Mouse (Mus musculus): ENCODE measurements around the gene Fuz. TPM values are rescaled to one million over a fixed set of nuclear protein-coding genes. Genes with fewer than 3 reads are reported as not detected.

Fuz gene
- polyA plus RNA-seq, 1 experiment from 2014 or later, result 17.9 TPM

DNA sequence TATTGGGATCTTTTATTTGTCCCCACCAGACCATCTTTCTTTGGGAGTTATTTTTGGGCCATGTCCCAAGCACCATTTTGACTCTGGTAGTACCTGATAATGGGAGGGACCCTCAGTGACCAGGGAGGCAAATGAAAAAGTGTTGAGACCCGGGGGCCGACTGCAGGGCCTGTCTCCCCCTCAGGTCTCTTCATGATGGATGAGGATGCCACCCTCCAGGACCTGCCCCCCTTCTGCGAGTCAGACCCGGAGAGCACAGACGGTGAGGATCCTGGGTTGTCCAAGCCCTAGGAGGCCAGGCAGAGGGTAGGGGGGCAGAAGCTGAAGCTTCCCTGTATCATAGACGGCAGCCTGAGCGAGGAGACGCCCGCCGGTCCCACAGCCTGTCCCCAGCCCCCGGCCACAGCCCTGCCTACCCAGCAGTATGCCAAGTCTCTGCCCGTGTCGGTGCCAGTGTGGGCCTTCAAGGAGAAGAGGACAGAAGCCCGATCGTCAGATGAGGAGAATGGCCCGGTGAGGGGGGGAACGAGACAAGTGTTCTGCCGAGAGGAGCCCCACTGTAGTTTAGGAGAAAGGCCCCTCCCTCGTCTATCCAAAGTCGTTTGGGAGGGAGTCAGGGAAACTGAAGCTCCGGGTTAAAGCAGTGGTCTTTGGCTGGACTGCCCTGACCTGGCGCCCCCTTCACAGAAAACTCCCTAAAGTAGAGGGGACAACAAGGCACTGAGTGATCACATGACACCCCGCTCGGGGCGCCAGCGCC lies 42.1 kb upstream of the Fuz start:
- H3K27me3 ChIP-seq, result no peaks in the 10 kb centered on the region
- H3K4me2 ChIP-seq, result peak overlapping the region; percentile 77
- WGBS, result 30% methylated on average over 26 of the region's 26 CpGs
- H3K9ac ChIP-seq, result peak overlapping the region; percentile 81
- peaks cover 72% of the 10 kb centered on the region for H3K4me1 ChIP-seq (replicated peaks)
- ATAC-seq (ENCODE audit: low read depth), result no peak
- H3K27ac ChIP-seq (replicated peaks), result peak overlapping the region; percentile 93
- H3K4me3 ChIP-seq, result peak overlapping the region; percentile 43
- H3K9me3 ChIP-seq, result no peaks in the 10 kb centered on the region
- H3K36me3 ChIP-seq, result peaks cover 16% of the 10 kb centered on the region

DNA sequence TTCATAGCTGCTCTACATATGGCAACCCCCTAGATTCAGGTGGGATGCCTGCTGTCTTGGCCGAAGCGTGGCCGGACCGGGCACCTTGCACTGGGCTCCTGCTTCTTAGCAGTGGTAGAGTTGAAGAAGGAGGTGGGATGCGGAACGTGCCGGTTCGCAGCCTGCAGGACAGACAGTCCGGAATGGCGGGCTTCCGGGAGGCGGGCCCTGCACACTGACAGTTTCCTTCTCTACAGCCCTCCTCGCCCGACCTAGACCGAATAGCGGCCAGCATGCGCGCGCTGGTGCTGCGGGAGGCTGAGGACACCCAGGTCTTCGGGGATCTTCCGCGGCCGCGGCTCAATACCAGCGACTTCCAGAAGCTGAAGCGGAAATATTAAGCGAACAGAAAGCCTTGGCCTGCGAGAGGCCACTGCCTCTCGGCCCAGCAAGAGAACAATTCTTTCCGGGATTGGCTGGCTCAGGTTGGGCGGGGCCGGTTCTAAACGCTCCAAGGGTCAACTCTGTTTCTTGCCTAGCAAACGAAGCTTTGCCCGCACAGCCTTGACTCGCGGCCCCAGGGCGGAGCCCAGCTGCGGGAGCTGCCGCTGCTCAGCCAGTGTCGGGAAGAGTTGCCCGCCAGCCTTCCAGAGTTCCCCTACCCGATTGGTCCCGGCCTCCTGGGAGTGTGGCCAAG lies 41.4 kb upstream of the Fuz start:
- 0 out of 2 replicates have a peak, but pooled peaks have one; percentile 1 for ATAC-seq (ENCODE audit: low read depth)
- Histone ChIP-seq H3K27me3 (no peaks in the 10 kb centered on the region), H3K9me3 (no peaks in the 10 kb centered on the region), H3K9ac (peak overlapping the region; percentile 81), H3K4me2 (peak overlapping the region; percentile 77), H3K36me3 (peaks cover 16% of the 10 kb centered on the region), H3K4me1 (replicated peaks) (peaks cover 72% of the 10 kb centered on the region), H3K27ac (replicated peaks) (peak overlapping the region; percentile 93), H3K4me3 (peak overlapping the region; percentile 43)
- under 1% methylated on average over 45 of the region's 45 CpGs for WGBS

DNA sequence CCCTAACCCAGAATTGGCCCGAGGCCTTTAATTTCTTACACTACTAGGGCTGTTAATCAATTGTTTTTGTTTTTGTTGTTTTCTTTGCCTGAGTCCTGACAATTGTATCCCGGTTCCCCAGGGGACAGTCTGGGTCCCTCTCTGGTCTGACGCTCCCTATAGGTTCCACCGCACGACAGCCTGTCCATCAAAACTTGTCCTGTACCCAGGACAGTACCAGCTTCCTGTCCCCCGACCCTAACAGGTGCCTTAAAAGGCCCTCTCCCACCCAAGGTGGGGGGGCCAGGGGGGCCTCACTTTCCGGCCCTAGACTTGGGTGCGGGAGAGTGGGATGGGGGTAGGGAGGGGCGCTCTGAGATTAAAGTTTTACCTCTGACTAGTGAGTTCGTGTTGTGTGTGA lies 40.8 kb upstream of the Fuz start:
- 37% methylated on average over 10 of the region's 10 CpGs for WGBS
- H3K27ac ChIP-seq (replicated peaks), result peak overlapping the region; percentile 93

DNA sequence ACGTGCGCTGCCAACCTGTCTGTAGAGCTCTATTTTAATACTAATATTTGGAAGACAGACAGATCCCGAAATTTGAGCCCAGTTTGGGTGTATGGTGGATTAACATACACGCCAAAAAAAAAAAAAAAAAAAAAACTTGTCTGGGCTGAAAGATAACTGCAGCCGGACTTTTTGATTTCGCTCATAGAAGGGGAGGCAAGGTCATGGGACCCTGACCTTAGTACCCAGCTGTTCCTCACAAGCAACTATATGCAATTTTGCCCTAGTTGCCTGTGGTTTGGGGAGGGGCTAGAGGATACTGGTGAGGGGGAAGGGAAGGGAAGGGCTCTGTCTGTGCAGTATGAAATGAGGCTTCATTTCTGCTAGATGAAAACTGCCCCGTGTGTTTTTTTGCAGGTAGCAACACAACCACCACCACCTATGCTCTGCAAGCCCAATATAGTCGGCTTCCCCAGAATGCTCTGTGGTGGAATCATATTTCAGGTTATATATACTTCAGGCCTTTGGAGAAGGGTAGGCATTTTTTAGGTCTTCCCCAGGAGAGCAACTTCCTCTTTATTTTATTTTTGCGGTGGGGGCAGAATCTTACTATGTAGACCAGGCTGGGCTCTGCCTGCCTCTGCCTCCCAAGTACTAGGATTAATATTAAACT lies 39.5 kb upstream of the Fuz start:
- Histone ChIP-seq H3K9me3 (no peaks in the 10 kb centered on the region), H3K27ac (replicated peaks) (peak overlapping the region; percentile 95), H3K36me3 (peaks cover 16% of the 10 kb centered on the region), H3K9ac (peak overlapping the region; percentile 93), H3K4me2 (peak overlapping the region; percentile 97), H3K4me1 (replicated peaks) (peaks cover 73% of the 10 kb centered on the region), H3K27me3 (no peaks in the 10 kb centered on the region), H3K4me3 (peak overlapping the region; percentile 73)
- no peak for ATAC-seq (ENCODE audit: low read depth)
- 66% methylated on average over 9 of the region's 9 CpGs for WGBS

More for the DNA sequence above, 40.8 kb upstream of the Fuz start:
- ATAC-seq (ENCODE audit: low read depth), result no peak
- Histone ChIP-seq H3K9me3 (no peaks in the 10 kb centered on the region), H3K36me3 (peaks cover 16% of the 10 kb centered on the region), H3K4me3 (peak overlapping the region; percentile 43), H3K4me1 (replicated peaks) (peaks cover 72% of the 10 kb centered on the region), H3K9ac (peak overlapping the region; percentile 81), H3K27me3 (no peaks in the 10 kb centered on the region), H3K4me2 (peak overlapping the region; percentile 77)

DNA sequence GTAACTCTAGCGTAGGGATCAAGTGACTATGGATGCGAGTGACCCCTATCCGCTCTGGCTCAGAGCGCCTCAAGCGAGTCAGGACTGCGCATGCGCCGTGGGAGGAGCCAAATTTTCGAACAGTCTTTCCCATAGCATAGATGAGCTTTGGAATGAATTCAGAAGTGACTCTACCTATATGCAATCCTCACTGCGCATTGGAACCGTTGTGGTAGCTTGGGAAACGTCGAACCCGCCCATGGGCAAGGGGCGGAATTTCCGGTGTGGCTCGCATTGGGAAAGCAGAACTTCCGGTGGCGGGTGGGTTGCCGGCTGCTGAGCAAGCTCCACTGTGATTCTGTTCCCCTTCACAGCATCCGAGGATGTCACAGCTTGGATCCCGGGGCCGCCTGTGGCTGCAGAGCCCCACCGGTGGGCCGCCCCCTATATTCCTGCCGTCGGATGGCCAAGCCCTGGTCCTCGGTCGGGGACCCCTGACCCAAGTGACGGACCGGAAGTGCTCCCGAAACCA lies 38.8 kb upstream of the Fuz start, which contains the start of gene Pnkp:
Gene Pnkp (plus strand): TSS at position 98 of the 511 bp plus-strand sequence.
- Histone ChIP-seq H3K27ac (replicated peaks) (peak within 1 kb of the TSS; percentile 95), H3K4me1 (replicated peaks) (peaks cover 73% of the 10 kb centered on the region), H3K36me3 (peaks cover 23% of the 10 kb centered on the region), H3K9me3 (no peaks in the 10 kb centered on the region), H3K27me3 (no peaks in the 10 kb centered on the region), H3K9ac (peak within 1 kb of the TSS; percentile 93), H3K4me3 (peak within 1 kb of the TSS; percentile 73), H3K4me2 (peak within 1 kb of the TSS; percentile 97)
- under 1% methylated on average over 32 of the region's 32 CpGs for WGBS
- peak; percentile 36 for ATAC-seq (ENCODE audit: low read depth)

DNA sequence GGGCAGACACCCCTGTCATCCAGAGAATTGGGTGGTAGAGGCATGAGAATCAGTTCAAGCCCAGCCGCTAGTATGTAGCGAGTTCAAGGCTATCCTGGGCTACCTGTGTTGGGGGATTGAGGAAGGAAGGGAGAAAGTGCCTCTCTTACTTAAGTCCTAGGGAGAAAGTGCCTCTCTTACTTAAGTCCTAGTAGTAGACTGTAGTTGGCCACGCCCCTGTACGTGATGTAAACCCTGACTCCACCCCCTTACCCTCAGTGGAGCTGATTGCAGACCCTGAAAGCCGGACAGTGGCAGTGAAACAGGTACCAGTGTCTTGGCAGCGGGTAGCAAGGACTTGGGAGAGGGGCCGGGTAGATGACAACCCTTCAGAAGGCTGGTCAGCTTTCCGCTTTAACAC lies 38.0 kb upstream of the Fuz start:
- peak overlapping the region; percentile 93 for H3K9ac ChIP-seq
- H3K4me2 ChIP-seq, result peak overlapping the region; percentile 97
- peaks cover 25% of the 10 kb centered on the region for H3K36me3 ChIP-seq
- peaks cover 67% of the 10 kb centered on the region for H3K4me1 ChIP-seq (replicated peaks)
- WGBS, result 29% methylated on average over 8 of the region's 8 CpGs
- peak overlapping the region; percentile 95 for H3K27ac ChIP-seq (replicated peaks)
- H3K27me3 ChIP-seq, result no peaks in the 10 kb centered on the region
- no peak for ATAC-seq (ENCODE audit: low read depth)
- H3K9me3 ChIP-seq, result no peaks in the 10 kb centered on the region
- peak overlapping the region; percentile 73 for H3K4me3 ChIP-seq

DNA sequence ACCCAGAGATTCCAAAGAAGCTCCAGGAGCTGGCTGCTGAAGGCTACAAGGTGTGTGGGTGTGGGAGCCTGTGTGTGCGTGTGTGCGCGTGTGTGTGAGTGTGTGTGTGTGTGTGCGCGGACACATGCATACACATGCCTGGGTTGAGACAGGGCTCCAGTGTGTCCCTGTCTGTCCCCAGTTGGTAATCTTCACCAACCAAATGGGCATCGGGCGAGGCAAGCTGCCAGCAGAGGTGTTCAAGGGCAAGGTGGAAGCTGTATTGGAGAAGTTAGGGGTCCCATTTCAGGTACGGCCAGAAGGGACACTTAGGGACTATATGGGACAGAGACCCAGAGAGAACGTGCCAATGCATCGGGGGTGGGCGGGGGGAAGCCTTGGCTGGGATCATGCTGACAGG lies 36.0 kb upstream of the Fuz start:
- Histone ChIP-seq H3K27ac (replicated peaks) (no peak overlapping the region), H3K9ac (no peak overlapping the region), H3K36me3 (peaks cover 35% of the 10 kb centered on the region), H3K9me3 (no peaks in the 10 kb centered on the region), H3K4me2 (no peak overlapping the region), H3K4me3 (no peak overlapping the region), H3K27me3 (no peaks in the 10 kb centered on the region), H3K4me1 (replicated peaks) (peaks cover 60% of the 10 kb centered on the region)
- no peak for ATAC-seq (ENCODE audit: low read depth)
- 92% methylated on average over 11 of the region's 11 CpGs for WGBS

DNA sequence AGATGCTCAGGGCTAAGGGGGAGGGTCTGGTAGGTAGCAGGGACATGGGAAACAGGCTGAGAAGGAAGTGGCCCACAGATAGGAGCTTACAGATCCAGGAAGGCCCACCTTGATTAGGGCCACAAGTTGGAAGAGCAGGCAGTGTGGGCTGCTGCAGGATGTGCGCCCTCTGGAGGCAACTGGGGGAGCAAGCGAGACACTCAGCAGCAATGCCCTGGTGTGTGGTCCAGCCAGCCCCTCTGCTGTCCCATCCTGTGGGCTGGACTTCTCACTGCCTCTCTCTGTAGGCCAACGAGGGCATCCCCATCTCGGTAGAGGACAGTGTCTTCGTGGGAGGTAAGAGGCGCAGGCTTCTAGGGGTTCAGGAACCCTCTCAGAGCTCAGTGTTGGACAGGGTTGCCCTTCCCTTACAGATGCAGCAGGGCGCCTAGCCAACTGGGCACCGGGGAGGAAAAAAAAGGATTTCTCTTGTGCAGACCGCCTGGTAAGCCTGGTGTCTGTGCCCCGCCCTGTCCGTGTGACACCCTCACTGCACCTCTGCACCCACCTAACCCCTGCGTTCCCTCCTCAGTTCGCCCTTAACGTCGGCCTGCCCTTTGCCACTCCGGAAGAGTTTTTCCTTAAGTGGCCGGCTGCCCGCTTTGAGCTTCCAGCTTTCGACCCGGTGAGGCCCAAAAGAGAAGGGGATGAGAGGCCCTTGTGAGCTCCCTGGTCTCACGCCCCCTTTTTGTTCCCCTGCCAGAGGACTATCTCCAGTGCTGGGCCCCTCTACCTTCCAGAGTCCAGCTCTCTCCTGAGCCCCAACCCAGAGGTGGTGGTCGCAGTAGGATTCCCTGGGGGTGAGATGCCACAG lies 35.1 kb upstream of the Fuz start:
- Histone ChIP-seq H3K36me3 (peaks cover 44% of the 10 kb centered on the region), H3K27ac (replicated peaks) (peak overlapping the region; percentile 38; the same call in 1 of the 2 replicates), H3K4me1 (replicated peaks) (peaks cover 60% of the 10 kb centered on the region), H3K27me3 (no peaks in the 10 kb centered on the region), H3K9me3 (no peaks in the 10 kb centered on the region), H3K4me3 (0 out of 2 replicates have a peak overlapping the region, but pooled peaks have one; percentile 3), H3K9ac (peak overlapping the region; percentile 43; the same call in 1 of the 2 replicates), H3K4me2 (no peak overlapping the region; the same call in 1 of the 2 replicates)
- WGBS, result 59% methylated on average over 22 of the region's 22 CpGs
- peak; percentile 3; the same call in 1 of the 2 replicates for ATAC-seq (ENCODE audit: low read depth)

DNA sequence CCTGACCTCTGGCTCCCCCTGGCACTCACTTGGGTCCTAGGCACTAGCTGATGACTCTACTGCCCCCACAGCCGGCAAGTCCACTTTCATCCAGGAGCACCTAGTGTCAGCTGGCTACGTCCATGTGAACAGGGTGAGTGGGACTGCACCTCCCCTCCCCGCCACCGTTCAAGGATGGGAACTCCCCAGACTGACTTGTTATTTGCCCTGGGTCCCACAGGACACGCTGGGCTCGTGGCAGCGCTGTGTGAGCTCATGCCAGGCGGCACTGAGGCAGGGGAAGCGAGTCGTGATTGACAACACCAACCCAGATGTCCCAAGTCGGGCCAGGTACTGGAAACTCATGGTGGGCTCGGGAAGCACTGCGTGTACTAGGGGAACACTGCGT lies 34.5 kb upstream of the Fuz start:
- H3K4me2 ChIP-seq, result no peak overlapping the region
- H3K36me3 ChIP-seq, result peaks cover 51% of the 10 kb centered on the region
- H3K9me3 ChIP-seq, result no peaks in the 10 kb centered on the region
- H3K4me3 ChIP-seq, result no peak overlapping the region
- no peaks in the 10 kb centered on the region for H3K27me3 ChIP-seq
- WGBS, result 82% methylated on average over 14 of the region's 14 CpGs
- H3K9ac ChIP-seq, result 0 out of 2 replicates have a peak overlapping the region, but pooled peaks have one; percentile 43
- no peak for ATAC-seq (ENCODE audit: low read depth)
- H3K27ac ChIP-seq (replicated peaks), result no peak overlapping the region
- peaks cover 60% of the 10 kb centered on the region for H3K4me1 ChIP-seq (replicated peaks)

DNA sequence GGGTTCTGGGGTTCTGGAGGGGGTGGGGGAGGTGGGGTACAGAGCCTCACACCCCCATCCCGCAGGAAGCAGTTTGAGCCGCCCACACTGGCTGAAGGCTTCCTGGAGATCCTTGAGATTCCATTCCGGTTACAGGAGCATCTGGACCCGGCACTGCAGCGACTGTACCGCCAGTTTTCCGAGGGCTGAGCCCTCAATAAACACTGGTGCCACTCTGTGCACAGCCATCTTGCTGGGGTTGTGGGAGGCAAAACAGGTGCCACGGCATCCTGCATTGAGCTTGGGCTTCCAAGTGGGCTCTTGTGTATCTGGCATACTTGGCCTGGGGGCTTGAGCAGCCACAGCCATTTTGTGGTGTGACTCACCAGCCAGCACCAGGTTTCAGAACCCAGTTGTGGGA lies 33.4 kb upstream of the Fuz start:
- Histone ChIP-seq H3K9ac (no peak overlapping the region), H3K9me3 (no peaks in the 10 kb centered on the region), H3K36me3 (peaks cover 56% of the 10 kb centered on the region), H3K4me2 (no peak overlapping the region), H3K4me3 (no peak overlapping the region), H3K4me1 (replicated peaks) (peaks cover 67% of the 10 kb centered on the region), H3K27ac (replicated peaks) (no peak overlapping the region), H3K27me3 (no peaks in the 10 kb centered on the region)
- 90% methylated on average over 8 of the region's 8 CpGs for WGBS
- no peak for ATAC-seq (ENCODE audit: low read depth)

DNA sequence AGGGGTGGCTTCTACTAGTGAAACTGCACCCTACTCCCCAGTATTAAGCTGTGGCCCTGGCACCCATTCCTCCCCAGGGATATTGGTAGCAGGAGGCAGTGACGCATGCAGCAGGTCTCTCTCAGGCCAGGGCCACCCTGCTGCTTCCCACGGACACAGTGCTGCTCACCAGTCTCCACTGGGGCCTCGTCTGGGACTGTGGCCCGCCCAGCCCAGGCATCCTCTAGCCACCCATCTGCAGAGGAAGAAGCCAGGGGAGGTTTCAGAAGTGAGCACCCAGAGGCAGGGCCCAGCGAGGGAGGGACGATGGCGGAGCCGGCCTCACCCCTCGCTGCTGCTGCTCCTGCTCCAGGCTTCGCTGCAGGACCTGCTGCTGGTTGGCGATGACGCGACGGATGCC lies 32.7 kb upstream of the Fuz start:
- no peaks in the 10 kb centered on the region for H3K27me3 ChIP-seq
- H3K4me1 ChIP-seq (replicated peaks), result peaks cover 68% of the 10 kb centered on the region
- H3K9ac ChIP-seq, result no peak overlapping the region
- H3K27ac ChIP-seq (replicated peaks), result no peak overlapping the region; the same call in 1 of the 2 replicates
- no peaks in the 10 kb centered on the region for H3K9me3 ChIP-seq
- H3K4me2 ChIP-seq, result no peak overlapping the region
- ATAC-seq (ENCODE audit: low read depth), result no peak
- 90% methylated on average over 14 of the region's 14 CpGs for WGBS
- H3K4me3 ChIP-seq, result no peak overlapping the region
- H3K36me3 ChIP-seq, result peaks cover 56% of the 10 kb centered on the region

Measured in neural tube, embryonic 13.5 days (tissue).